Mouse (Mus musculus) limb, embryonic 13.5 days (tissue): ENCODE results near the gene Pex26. TPM values are rescaled to one million over a fixed set of nuclear protein-coding genes. Genes with fewer than 3 reads are reported as not detected.

Experiments
- ATAC-seq: fragments of 200-750 bp; cut with Nextera tagmentation; 2 replicates; pipeline ENCODE4 v1.8.0; 2017; ENCODE audit warnings: low read depth, moderate number of reproducible peaks, moderate TSS enrichment; ENCODE audit not compliant: low FRiP score
- H3K27ac ChIP-seq: fragments of 300-500 bp; sonication (generic); 2 replicates; pipeline ENCODE4 v1.5.1; 2015; ENCODE audit warnings: inconsistent platforms, mild to moderate bottlenecking, moderate library complexity
- H3K27me3 ChIP-seq: fragments of 300-500 bp; sonication (generic); 2 replicates; pipeline ENCODE4 v1.6.1; 2015; ENCODE audit warnings: mild to moderate bottlenecking, inconsistent platforms
- H3K36me3 ChIP-seq: fragments of 300-500 bp; sonication (generic); 2 replicates; pipeline ENCODE4 v1.6.1; 2015; ENCODE audit warnings: inconsistent platforms, mild to moderate bottlenecking, moderate library complexity
- H3K4me1 ChIP-seq: fragments of 300-500 bp; sonication (generic); 2 replicates; pipeline ENCODE4 v1.6.1; 2015; ENCODE audit warnings: inconsistent platforms
- H3K4me2 ChIP-seq: fragments of 300-500 bp; sonication (generic); replicated peaks from 2 replicates; pipeline ENCODE4 v1.6.1; 2015; ENCODE audit warnings: inconsistent platforms, mild to moderate bottlenecking, moderate library complexity
- H3K4me3 ChIP-seq: fragments of 300-500 bp; sonication (generic); 2 replicates; pipeline ENCODE4 v1.5.1; 2015; ENCODE audit warnings: moderate library complexity, mild to moderate bottlenecking, inconsistent platforms
- H3K9ac ChIP-seq: fragments of 300-500 bp; sonication (generic); 2 replicates; pipeline ENCODE4 v1.6.1; 2015; ENCODE audit warnings: mild to moderate bottlenecking, inconsistent platforms
- H3K9me3 ChIP-seq: fragments of 300-500 bp; sonication (generic); 2 replicates; pipeline ENCODE4 v1.6.1; 2016; ENCODE audit warnings: inconsistent platforms
- WGBS: fragments of 180-500 bp; shearing (Covaris S2); methylation state at CpG from one replicate; pipeline ENCODE4 v1.1.7; 2015; 5-methylcytosine and 5-hydroxymethylcytosine counted together
- polyA plus RNA-seq: library from polyadenylated mRNA; unstranded; fragments of >200 nt; fragmentation: Nextera tagmentation; extraction: Ambion mirVana; gene quantifications from 2 replicates; pipeline ENCODE4 v1.2.1, GENCODE M21; 2015

The Pex26 gene
- 9.4 and 10.6 TPM in 2 replicates for polyA plus RNA-seq

DNA sequence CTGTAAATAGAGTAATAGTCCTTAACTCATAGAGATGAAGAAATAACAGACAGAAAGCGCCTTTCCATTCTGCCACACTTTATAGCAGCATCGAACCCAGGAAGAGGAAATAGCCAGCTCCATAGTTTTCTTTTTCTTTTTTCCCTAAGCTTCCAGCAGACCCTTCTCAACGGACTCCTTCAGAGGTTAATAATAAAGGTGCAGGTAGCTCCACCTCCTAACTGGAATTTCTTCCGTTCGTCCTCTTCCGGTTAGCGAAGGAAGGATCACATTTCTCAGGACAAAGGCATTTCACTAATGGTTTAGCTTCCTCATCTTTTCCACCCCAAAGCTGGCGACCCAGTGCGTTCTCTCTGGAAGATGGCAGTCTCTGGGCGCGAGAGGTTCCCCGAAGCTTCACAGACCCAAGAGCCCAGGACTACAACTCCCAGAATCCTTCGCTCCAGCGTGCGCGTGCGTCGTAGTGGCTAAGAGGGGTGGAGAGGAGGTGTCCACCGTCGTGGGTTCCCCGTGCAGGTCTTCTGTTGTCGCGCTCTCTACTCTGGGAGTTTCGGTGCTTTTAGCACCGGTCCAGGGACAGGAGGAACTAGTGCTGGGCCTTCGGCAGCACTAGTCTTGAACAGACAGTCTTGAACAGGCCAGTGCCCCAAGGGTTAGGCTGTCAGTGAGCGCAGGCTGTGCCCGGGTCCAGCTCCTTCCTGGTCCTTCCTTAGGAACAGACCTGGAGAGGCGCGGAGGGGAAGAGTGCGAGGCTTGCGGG is at the start of gene Pex26:
Pex26 (plus strand) TSS at position 254 of the 760 bp plus-strand sequence.
- Histone ChIP-seq H3K4me1 (peaks cover 17% of the 10 kb centered on the region), H3K4me3 (peak within 1 kb of the TSS; percentile 80), H3K27me3 (no peaks in the 10 kb centered on the region), H3K36me3 (peaks cover 22% of the 10 kb centered on the region), H3K9me3 (no peaks in the 10 kb centered on the region), H3K27ac (peak within 1 kb of the TSS; percentile 88), H3K4me2 (peak within 1 kb of the TSS; percentile 97), H3K9ac (peak within 1 kb of the TSS; percentile 78)
- WGBS, result 2% methylated on average over 32 of the region's 32 CpGs
- ATAC-seq, result peak; percentile 93

DNA sequence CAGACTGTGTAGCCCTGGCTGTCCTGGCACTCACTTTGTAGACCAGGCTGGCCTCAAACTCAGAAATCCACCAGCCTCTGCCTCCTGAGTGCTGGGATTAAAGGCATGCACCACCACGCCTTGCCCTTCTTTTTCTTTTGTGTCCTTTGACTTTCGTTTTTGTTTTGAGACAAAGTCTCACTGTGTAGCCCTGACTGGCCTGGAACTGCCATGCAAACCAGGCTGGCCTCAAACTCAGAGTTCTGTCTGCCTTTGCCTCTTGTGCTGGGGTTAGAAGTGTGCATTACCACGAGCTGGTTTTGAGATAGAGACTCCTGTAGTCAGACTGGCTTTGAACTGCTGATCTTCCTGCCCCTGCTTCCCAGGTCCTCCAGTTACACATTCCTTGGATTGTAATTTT is 49.2 kb upstream of the Pex26 start:
- no peak for ATAC-seq
- WGBS, result 47% methylated on average over 3 of the region's 3 CpGs
- no peak overlapping the region for H3K9ac ChIP-seq
- no peak overlapping the region for H3K4me3 ChIP-seq
- no peak overlapping the region for H3K27ac ChIP-seq
- peaks cover 36% of the 10 kb centered on the region for H3K27me3 ChIP-seq
- H3K9me3 ChIP-seq, result no peaks in the 10 kb centered on the region
- H3K36me3 ChIP-seq, result no peaks in the 10 kb centered on the region
- H3K4me1 ChIP-seq, result peaks cover 17% of the 10 kb centered on the region
- no peak overlapping the region for H3K4me2 ChIP-seq

DNA sequence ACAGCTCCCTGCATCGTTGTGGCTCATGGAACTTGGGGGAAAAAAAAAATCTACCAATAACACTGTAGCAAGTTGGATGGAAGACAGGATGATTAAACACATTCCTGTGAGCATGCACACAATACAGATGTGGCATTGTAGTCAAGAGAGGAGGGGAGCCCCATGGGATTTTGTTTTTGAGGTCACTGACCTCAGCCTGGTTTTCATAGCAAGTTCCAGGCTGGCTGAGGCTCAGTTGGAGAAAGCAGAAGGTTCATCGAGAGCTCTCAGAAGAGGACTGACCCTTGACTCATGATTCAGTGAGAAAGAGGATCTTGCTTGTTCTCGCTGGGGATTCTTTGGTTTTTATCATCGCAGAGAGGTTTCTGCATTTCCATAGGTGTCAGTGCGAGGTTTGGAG is 48.6 kb upstream of the Pex26 start:
- Histone ChIP-seq H3K9me3 (no peaks in the 10 kb centered on the region), H3K4me1 (peaks cover 13% of the 10 kb centered on the region), H3K4me3 (no peak overlapping the region), H3K4me2 (no peak overlapping the region), H3K27ac (no peak overlapping the region), H3K9ac (no peak overlapping the region), H3K27me3 (peaks cover 36% of the 10 kb centered on the region), H3K36me3 (no peaks in the 10 kb centered on the region)
- no peak for ATAC-seq
- 65% methylated on average over 5 of the region's 5 CpGs for WGBS

DNA sequence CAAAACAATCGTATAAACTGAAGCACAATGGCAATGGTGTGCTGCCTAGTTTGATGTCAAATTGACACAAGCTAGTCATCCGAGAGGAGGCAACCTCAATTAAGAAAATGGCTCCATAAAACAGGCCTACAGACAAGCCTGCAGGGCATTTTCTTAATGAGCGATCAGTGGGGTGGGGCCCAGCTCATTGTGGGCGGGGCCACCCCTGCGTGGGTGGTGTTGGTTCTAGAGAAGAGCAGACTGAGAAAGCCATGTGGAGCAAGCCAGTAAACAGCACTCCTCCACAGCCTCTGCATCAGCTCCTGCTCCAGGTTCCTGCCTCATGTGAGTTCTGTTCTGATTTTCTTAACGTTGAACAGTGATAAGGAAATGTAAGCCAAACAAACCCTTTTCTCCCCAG is 46.2 kb upstream of the Pex26 start:
- H3K36me3 ChIP-seq, result no peaks in the 10 kb centered on the region
- H3K27ac ChIP-seq, result no peak overlapping the region
- no peaks in the 10 kb centered on the region for H3K9me3 ChIP-seq
- peaks cover 16% of the 10 kb centered on the region for H3K27me3 ChIP-seq
- H3K4me3 ChIP-seq, result no peak overlapping the region
- H3K9ac ChIP-seq, result no peak overlapping the region
- ATAC-seq, result no peak
- no peak overlapping the region for H3K4me2 ChIP-seq
- H3K4me1 ChIP-seq, result no peaks in the 10 kb centered on the region
- 51% methylated on average over 6 of the region's 6 CpGs for WGBS

DNA sequence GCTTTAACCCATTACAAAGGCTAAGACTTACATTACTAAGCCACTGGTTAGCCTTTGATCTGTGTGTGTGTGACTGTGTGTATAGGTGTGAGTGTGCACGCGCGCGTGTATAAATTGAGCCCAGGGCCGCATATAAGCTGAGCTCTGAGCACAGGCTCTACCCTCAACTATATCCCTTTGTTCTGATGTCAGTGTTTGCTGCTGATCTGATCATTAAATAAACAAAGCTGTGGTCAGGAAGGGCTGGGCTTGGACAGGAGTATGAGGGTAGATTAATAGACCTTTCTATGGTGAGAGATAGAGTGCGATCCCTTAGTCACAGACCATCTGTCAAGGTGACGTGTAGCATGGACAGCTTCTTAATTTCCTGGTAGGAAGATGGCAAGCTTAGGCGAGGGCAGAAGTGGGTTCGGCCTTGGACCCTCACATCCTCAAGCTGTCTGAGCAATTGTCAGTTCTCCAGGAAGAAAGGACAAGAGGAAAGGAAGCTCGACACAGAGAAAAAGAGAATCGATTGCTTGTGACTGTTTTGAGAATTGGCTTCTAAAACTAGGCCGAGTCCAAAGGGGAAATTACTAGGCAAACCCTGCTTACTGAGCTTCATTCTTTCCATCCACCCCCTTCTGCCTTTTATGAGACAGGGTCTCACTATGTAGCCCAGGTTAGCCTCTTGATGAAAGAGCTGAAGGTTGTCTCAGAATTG is 45.0 kb upstream of the Pex26 start:
- Histone ChIP-seq H3K4me2 (no peak overlapping the region), H3K4me1 (0 out of 2 replicates have a peak, but pooled peaks cover under 1% of the 10 kb centered on the region), H3K9me3 (no peaks in the 10 kb centered on the region), H3K9ac (no peak overlapping the region), H3K27me3 (peaks cover 6% of the 10 kb centered on the region; the same call in 1 of the 2 replicates), H3K36me3 (no peaks in the 10 kb centered on the region), H3K27ac (no peak overlapping the region), H3K4me3 (no peak overlapping the region)
- WGBS, result 85% methylated on average over 12 of the region's 12 CpGs
- ATAC-seq, result no peak

DNA sequence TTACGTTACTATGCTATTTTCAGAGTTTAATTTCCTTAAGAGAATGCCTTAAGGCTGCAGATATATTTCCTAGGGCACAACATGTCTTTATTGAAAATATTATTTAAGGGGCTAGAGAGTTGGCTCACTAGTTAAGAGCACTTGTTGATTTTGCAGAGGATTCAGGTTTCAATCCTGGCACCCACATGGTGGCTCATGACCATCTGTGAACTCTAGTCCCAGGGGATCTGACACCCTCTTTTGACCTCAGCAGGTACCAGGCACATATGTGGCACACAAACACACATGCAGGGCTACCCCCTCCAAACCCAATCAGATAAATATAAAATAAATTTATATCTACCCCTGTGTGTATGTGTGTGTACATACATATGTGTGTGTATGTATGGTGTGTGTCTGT is 44.2 kb upstream of the Pex26 start:
- 0 out of 2 replicates have a peak, but pooled peaks cover 8% of the 10 kb centered on the region for H3K4me1 ChIP-seq
- no peak for ATAC-seq
- no peaks in the 10 kb centered on the region for H3K36me3 ChIP-seq
- no peak overlapping the region for H3K4me3 ChIP-seq
- H3K9ac ChIP-seq, result no peak overlapping the region
- no peak overlapping the region for H3K27ac ChIP-seq
- H3K4me2 ChIP-seq, result no peak overlapping the region
- no peaks in the 10 kb centered on the region for H3K9me3 ChIP-seq
- peaks cover 6% of the 10 kb centered on the region; the same call in 1 of the 2 replicates for H3K27me3 ChIP-seq
- WGBS, result 73% methylated on average over 1 of the region's 1 CpGs

DNA sequence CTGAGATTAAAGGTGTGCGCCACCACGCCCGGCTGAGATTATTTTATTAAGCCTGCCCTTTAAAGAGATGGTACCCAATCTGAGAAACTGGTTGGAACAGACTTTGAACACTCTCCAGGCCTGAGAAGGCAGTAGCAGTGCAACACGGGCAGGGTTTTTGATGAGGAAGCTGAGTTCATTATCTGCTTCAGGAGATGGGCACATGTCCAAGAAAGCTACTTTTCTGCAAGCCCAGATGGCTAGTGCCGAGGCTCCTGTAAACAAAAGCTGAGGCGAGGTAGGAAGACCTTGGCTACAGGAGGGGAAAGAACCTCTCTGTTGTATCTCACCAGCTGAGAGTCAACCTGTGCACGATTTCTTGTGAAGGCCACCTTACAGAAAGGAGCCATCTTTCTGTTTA is 41.2 kb upstream of the Pex26 start:
- no peaks in the 10 kb centered on the region for H3K9me3 ChIP-seq
- WGBS, result 88% methylated on average over 7 of the region's 7 CpGs
- no peaks in the 10 kb centered on the region for H3K36me3 ChIP-seq
- no peak overlapping the region for H3K9ac ChIP-seq
- H3K27me3 ChIP-seq, result no peaks in the 10 kb centered on the region; the same call in 1 of the 2 replicates
- H3K4me1 ChIP-seq, result peaks cover 29% of the 10 kb centered on the region
- no peak overlapping the region for H3K27ac ChIP-seq
- ATAC-seq, result no peak
- no peak overlapping the region for H3K4me3 ChIP-seq
- no peak overlapping the region for H3K4me2 ChIP-seq

DNA sequence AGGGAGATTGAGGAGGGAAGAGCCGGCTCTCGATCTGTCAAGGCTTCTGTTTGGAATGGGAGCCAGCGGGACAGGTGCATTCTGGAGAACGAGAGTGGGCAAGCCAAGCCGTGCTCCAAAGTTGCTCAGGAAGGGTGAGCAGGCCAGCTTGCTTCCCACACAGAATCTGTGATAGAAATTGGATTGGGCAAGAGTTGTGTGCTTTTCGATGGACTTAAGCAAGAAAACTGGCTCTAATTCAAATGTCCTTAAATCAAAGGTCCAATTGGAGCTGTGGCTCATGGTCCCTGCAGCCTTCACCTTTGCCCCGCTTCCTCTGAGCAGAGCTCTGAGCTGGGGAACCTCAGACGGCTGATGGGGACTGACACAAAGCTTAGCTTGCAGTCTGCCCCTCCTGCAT is 40.0 kb upstream of the Pex26 start:
- Histone ChIP-seq H3K9me3 (no peaks in the 10 kb centered on the region), H3K27me3 (no peaks in the 10 kb centered on the region; the same call in 1 of the 2 replicates), H3K4me1 (peaks cover 36% of the 10 kb centered on the region), H3K9ac (no peak overlapping the region), H3K36me3 (no peaks in the 10 kb centered on the region), H3K27ac (no peak overlapping the region), H3K4me3 (no peak overlapping the region), H3K4me2 (no peak overlapping the region)
- no peak for ATAC-seq
- 81% methylated on average over 8 of the region's 8 CpGs for WGBS

DNA sequence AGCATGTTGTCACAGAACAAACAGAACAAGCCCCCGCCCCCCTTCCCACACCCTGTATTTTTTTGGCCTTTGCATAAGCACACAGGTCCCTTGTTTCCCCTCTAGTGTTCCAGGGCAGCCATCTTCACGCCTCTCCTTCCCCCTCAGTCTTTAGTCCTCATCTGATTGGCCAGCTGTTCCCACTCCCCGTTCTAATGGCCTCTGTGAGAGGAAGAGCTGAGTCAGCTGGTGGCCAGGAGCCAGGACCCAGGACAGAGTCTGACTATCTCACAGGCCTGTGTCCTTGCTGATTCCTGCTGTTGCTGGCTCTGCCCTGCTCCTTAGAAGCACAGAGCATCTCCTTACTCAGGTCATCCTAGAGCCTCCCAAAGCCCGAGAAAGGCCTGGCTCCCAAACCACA is 39.4 kb upstream of the Pex26 start:
- no peak overlapping the region for H3K4me2 ChIP-seq
- 67% methylated on average over 4 of the region's 4 CpGs for WGBS
- H3K27ac ChIP-seq, result no peak overlapping the region
- H3K27me3 ChIP-seq, result no peaks in the 10 kb centered on the region; the same call in 1 of the 2 replicates
- H3K4me3 ChIP-seq, result no peak overlapping the region
- H3K9ac ChIP-seq, result no peak overlapping the region
- no peaks in the 10 kb centered on the region for H3K36me3 ChIP-seq
- H3K4me1 ChIP-seq, result peaks cover 41% of the 10 kb centered on the region
- H3K9me3 ChIP-seq, result no peaks in the 10 kb centered on the region
- 0 out of 2 replicates have a peak, but pooled peaks have one; percentile 16 for ATAC-seq

DNA sequence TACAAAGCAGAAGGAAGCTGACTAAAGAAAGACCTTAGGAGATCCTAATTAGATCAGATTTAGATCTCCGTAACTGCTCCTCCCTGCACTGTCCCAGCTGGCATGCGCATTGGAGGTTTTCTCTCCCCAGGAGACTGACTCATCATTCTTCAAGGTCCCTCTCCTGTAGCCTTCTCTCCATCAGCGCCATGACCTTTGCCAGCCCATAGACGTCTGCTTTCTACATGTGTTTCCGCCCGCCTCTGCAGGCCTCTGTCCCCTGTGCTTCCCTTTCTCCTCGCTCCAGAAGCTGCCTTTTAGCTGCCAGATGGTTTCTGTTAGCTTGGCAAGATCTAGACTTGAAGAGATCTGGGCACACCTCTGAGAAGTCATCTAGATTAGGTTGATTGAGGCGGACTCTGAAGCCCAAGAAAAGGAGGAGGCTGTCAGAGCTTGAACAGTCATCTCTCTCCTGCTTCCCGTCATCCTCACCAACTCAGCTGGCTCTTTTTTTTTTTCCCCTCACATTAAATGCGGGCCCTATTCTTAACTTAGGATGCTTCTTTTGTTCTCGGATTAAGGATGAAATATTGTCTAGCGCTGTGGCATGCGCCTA is 38.4 kb upstream of the Pex26 start:
- Histone ChIP-seq H3K9ac (no peak overlapping the region), H3K36me3 (no peaks in the 10 kb centered on the region), H3K27me3 (no peaks in the 10 kb centered on the region; the same call in 1 of the 2 replicates), H3K9me3 (no peaks in the 10 kb centered on the region), H3K4me1 (peaks cover 49% of the 10 kb centered on the region), H3K4me2 (no peak overlapping the region), H3K27ac (no peak overlapping the region), H3K4me3 (no peak overlapping the region)
- ATAC-seq, result no peak
- 62% methylated on average over 13 of the region's 13 CpGs for WGBS

DNA sequence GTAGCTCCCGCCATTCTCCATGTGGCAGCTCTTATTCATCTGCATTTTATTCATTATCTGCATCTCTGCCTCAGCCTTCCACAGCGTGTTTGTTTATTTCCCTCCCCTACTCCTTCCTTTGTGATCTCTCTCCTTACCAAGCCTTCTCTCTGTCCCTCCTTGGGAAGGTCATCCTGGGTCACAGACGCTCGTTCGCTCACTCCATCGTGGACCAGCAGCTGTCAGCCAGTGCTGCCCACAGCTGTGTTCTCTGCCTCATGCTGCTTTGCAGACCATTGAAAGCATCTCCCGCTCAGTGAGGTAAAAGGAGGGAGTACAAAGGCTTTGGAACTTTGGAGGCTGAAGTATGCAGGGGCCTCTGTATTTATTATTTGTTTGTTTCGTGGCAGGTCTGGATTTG is 37.6 kb upstream of the Pex26 start:
- H3K9me3 ChIP-seq, result no peaks in the 10 kb centered on the region
- H3K4me1 ChIP-seq, result peaks cover 49% of the 10 kb centered on the region
- no peaks in the 10 kb centered on the region for H3K36me3 ChIP-seq
- H3K4me3 ChIP-seq, result no peak overlapping the region
- H3K9ac ChIP-seq, result no peak overlapping the region
- H3K27ac ChIP-seq, result peak overlapping the region; percentile 33; the same call in 1 of the 2 replicates
- no peaks in the 10 kb centered on the region; the same call in 1 of the 2 replicates for H3K27me3 ChIP-seq
- 57% methylated on average over 8 of the region's 8 CpGs for WGBS
- H3K4me2 ChIP-seq, result no peak overlapping the region
- no peak for ATAC-seq

DNA sequence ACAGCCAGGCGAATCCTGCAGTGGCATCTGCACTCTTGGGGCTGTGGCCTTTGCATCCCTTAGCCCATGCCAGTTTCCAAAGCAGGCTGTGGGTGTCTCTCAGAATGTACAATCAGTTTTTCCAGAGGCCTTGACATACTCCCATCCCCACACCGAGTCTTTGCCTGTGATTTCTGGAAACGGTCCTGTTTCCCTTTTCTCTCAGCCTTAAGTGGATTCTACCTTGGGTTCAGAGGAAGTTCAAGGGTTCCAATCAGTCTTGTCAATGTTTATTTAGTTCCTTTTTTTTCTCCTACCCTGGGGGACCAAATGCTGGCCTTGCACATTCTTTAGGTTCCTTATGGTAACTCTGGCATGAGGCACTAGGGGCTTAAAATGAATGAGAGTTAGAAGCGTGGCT is 36.7 kb upstream of the Pex26 start:
- no peak overlapping the region for H3K4me3 ChIP-seq
- H3K9me3 ChIP-seq, result no peaks in the 10 kb centered on the region
- ATAC-seq, result peak; percentile 49; the same call in 1 of the 2 replicates
- H3K4me1 ChIP-seq, result peaks cover 54% of the 10 kb centered on the region
- no peak overlapping the region for H3K9ac ChIP-seq
- no peak overlapping the region for H3K4me2 ChIP-seq
- no peaks in the 10 kb centered on the region for H3K36me3 ChIP-seq
- 43% methylated on average over 4 of the region's 4 CpGs for WGBS
- no peak overlapping the region; the same call in 1 of the 2 replicates for H3K27ac ChIP-seq
- no peaks in the 10 kb centered on the region; the same call in 1 of the 2 replicates for H3K27me3 ChIP-seq
